Mouse (Mus musculus) right cerebral cortex, postnatal 25 days (tissue): Measurements from ENCODE around the gene Vmn1r55.
"Not testable (repeated sequence)": the region's sequence is repeated elsewhere in the genome, so short reads cannot be mapped to it uniquely, and the experiment has no call there.

Experiments
- DNase-seq: peaks from one replicate; pipeline ENCODE4 v3.0.0; 2022

Vmn1r55 gene

DNA sequence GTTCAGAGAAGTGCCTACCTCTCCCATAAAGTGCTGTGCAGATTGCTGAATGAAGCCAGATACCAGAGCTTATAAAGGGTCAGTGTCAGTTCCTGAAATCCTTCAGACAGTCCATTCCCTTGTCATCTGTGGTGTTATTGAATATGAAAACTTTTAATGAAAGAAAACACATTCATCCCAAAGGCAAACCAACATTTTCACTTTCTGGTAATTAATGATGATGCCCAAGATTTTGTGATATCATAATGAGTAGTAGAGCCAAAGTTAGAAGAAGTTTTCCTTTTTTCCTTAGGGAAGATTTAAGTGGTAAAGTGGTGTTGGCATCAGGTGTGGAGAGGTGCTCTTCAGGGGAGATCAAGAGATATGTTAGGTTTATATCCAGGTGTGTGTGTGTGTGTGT lies at the start of gene Vmn1r55:
Gene Vmn1r55, minus strand, starts transcription at position 101 of the 400 bp plus-strand sequence.
- not testable (repeated sequence) for DNase-seq

DNA sequence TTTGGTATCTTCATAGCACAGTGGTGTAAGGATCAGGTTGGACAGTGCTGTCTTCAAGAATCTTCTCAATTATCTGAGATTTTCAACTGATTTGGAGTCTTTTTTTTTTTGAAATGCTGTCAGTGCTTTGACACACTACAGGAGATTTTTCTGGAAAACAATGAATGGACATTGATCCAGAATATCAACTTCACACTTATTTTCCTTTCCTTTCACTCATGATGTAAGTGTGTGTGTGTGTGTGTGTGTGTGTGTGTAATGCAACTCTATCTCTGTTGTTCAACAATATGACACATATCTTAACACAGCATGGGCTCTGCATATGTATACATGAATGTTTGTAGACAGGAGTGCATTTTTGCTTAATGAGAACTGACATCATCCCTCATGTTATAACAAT lies 47.2 kb upstream of the Vmn1r55 start, which contains the start of gene Vmn1r56:
Gene Vmn1r56, minus strand, starts transcription at position 101 of the 400 bp plus-strand sequence.
- DNase-seq: not testable (repeated sequence)

DNA sequence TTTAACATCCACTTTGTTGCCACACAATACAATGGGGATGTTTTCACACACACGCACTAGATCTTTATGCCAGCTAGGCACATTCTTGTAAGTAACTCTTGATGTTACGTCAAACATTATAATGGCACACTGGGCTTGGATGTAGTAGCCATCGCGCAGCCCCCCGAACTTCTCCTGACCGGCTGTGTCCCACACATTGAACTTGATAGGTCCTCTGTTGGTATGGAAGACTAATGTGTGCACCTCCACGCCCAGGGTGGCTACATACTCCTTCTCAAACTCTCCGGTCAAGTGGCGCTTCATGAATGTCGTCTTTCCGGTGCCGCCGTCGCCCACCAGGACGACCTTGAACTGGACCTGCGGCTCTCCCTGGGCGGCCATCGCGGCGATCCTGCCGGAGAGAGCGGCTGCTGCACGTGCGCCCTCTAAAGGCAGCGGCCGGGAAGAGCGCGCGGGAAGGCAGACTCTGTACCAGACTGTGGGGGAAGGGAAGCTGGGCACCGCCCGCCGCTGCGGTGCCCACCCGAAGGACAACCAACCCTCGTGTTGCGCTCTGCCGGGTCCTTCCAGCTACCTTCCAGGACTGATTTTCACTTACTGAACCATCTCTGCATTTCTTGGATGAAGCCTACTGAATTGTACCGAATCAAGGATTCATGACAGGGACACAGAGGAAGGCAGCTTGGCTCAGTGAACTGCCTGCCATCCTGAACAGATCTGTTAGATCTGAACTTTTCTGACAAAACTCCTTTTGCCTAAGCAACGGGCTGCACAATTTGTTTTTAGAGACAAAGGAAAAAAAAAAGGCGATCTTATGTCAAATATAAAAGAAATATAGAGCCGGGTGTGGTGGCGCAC lies 23.7 kb downstream of the Vmn1r55 start, which contains the start of gene Rasl2-9:
Gene Rasl2-9, minus strand, starts transcription at position 402 of the 858 bp plus-strand sequence.
- peak; percentile 84 for DNase-seq

- no peak for DNase-seq
Observed at GRCm38 (mm10) chr7:5125078-5125477, 24.4 kb downstream of the Vmn1r55 start.

DNA sequence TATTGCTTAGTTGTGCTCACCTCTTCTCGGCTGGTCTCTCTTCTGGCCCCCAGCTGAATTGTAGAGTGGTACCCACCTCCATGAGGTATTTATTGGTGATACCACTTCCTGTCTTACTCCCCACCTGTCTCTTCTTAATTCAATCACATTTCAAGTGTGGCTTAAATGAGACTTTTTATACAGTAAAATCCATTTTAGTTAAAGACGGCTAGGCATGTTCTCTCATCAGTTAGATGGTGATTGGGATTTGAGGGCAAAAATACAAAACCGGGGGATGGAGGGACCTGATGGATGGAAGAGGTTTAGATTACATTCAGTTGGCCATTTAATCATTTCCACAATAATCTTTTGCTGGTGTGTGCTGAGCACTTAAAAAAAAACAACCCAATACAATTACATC lies 32.6 kb downstream of the Vmn1r55 start, which contains the start of gene Rfpl4:
Gene Rfpl4, minus strand, starts transcription at position 101 of the 400 bp plus-strand sequence.
- no peak for DNase-seq

DNA sequence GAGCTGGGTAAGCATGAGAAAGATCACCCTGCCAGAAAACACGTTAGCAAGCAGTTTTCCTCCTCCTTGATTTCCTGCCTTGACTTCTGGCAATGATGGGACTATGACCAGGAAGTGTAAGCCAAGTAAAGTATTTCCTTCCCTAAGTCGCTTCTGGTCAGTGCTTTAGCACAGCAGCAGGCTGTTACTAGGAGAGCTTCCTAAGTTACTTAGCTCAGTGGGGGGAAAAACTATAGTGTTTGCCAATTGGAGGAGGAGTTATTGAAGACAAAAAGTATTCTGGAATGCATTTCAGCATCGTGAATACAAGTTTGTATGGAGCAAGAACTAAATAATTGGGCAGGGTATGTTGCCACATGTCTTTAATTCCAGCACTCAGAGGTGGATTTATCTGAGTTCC lies 36.8 kb downstream of the Vmn1r55 start:
- no peak for DNase-seq

DNA sequence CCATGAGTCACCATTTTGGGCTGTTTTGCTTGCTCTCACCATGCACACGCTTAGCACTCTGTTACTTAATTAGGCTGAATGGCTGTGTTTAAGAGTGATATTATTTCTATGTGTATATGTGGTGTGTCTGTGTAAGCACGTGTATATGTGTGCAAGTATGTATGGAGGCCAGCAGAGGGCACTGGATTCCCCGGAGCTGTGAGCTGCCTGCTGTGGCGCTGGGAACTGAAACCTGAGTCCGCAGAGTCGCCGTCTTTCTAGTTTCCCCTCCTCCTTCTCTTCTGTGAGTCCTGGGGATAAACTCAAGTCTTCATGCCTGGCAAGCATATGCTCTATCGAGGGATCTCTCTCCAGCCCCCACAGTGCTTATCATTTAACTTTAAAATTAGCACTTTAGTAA lies 40.2 kb downstream of the Vmn1r55 start:
- no peak for DNase-seq

DNA sequence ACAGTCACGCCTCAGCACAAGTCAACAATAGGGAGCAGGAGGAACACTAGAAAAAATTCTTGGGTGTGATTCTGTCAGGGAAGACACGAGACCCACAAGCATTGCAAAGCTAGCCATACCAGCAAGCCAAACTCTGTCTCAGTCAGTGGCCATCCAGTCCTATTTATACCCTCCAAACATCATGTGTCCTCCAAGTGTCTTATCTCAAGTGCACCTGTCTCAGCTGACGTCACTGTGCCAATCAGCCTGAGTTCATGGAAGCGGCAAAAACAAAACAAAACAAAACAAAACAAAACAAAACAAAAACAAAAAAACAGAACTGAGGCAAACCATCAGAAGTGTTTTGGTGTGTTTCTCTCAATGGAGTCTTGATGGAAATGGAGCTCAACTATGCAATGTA lies 41.2 kb downstream of the Vmn1r55 start:
- no peak for DNase-seq

- DNase-seq: no peak
Observed at GRCm38 (mm10) chr7:5102564-5102963, 46.9 kb downstream of the Vmn1r55 start.

- DNase-seq: no peak
Observed at GRCm38 (mm10) chr7:5101066-5101663, 48.3 kb downstream of the Vmn1r55 start.

DNA sequence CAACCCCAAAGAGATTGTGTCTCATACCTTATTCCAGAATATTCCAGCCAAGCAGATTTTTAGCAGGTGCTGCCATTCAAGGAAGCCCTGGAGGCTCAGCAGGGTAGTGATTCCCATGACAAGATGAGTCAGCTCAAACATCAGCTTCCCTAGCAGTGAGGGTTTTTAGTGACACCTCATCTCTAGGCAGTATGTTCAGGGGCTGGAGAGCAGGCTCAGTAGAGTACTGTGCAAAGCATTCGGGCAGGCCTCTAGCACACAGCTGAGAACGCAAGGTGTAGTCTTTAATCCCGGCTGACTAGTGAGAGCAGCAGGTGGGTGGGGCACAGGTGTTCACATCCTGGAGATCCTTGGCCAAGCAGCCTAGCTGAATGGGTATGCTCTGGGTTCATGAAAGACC lies 49.7 kb downstream of the Vmn1r55 start:
- no peak for DNase-seq

DNA sequence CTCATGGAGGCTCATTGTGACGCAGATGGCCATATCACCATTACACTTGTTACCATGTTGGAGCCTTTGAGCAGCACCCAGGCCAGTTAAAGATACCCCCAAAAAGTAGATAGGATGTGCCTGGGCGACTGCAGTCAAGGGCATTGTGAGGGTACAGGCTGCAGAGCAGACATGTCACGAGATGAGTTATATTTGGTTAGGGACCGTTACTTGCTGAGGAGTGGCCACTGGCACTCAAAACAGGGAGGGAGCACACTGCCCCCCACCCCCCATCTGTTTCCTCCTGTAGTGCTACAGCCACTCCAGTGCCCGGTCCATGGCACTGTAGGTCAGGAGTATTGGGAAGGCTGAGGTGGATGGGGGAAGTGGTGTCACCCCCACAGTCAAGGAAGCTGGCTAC lies 50.7 kb downstream of the Vmn1r55 start:
- no peak for DNase-seq

DNA sequence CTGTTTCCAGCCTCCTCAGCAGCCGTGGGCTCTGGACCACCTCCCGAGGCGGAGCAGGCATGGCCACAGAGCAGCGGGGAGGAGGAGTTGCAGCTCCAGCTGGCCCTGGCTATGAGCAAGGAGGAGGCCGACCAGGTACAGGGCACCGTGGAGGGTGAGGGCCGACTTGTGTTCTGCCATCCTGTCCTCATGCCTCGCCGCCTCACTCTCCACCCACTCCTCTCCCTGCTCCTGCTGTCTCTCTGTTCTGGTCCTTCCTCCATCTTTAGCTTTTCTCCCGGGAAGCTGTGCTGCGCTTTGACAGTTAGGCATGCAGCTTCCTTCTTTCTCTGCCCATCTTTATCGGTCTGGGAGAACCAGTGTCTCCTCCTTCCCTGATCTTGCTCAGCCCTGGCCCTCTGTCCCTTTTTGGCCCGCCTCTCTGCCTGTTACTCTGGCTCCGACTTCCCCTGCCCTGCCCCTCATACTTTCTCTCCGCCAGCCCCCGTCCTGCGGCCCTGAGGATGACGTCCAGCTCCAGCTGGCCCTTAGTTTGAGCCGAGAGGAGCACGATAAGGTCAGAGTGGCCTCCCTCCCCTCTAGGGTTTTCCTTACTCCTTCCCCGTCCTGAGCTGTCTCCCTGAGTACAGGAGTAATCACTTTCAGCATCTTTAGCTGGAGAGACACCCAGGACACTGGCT lies 56.5 kb downstream of the Vmn1r55 start:
- DNase-seq: no peak

DNA sequence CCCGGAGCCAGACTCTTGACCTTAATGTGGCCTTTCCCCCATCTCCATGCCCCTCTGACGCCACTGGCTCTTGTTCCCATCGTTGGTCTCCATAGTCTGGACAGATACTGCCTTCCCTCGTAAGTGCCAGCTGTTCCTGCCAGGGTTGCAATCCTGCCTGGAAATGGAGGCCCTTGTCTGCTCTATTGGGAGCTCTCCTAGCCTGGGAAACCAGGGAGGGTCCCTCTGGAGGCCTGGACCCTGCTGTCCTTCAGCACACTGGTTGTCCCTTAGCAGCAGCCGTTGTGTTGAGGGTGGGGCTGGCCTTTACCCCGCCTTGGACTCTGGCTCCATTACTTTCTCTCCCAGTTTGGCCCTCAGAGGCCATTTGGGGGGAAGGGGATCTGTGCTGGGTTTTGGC lies 57.1 kb downstream of the Vmn1r55 start:
- no peak for DNase-seq

DNA sequence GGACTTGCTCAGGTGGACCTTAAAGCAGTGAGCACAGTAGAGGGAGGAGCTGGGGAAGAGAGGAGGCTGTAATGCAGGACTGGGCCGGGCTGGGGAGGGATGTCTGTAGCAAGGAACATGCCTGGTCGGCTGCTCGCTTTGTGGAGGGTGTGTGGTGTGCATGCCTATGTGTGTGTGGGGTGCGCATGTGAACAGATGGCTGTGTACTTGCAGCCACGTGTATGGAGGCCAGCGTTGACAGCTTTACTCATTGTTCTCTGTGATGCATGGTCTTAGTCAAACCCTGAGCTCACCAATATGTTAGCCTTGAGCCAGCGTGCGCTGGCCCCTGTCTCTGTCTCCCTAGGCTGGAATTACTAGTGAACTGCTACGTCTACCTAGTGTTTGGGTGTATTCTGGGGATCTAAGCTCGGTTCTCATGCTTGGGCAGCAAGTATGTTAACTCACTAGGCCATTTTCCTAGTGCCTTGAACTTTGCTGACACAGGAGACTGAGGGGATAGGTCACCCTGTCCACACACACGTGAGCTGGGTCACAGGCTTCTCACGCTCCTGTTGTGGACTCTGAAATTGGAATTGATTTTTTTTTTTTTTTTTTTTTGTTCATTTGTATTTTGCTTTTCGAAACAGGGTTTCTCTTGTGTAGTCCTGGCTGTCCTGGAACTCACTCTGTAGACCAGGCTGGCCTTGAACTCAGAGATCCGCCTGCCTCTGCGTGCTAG lies 58.3 kb downstream of the Vmn1r55 start:
- DNase-seq: peak; percentile 42

DNA sequence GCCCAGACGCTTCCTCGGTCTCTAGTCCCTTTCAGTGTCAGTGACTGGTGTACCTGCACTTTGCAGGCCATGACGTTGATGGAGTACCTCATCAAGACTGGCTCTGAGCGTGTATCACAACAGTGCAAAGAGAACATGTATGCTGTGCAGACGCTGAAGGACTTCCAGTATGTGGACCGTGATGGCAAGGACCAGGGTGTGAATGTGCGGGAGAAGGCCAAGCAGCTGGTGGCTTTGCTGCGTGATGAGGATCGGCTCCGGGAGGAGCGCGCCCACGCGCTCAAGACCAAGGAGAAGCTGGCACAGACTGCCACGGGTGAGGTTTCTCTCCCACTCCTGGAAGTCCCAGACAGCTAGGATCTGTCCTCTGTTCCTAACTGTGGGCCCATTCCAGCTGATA lies 59.6 kb downstream of the Vmn1r55 start:
- peak; percentile 44 for DNase-seq

DNA sequence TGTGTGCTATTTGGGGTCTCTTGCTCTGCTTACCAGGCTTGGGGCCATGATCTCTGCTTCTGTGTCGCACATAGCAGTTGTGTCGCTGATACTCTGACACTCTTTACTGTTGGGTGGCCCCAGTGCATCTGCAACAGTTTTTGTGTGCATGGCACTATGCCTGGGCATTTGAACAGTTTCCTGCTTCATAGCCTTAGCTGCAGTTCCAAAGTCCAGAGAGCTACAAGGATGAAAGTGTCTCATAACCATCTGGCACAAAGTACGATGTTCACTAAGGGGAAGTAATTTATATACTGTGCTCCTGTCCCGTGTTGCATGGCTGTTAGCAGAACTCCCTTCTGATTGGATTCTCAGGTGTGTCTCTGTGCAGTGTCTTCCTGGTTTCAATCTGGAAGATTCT lies 61.6 kb downstream of the Vmn1r55 start:
- no peak for DNase-seq

- DNase-seq: no peak
Observed at GRCm38 (mm10) chr7:5086921-5087440, 62.5 kb downstream of the Vmn1r55 start.

DNA sequence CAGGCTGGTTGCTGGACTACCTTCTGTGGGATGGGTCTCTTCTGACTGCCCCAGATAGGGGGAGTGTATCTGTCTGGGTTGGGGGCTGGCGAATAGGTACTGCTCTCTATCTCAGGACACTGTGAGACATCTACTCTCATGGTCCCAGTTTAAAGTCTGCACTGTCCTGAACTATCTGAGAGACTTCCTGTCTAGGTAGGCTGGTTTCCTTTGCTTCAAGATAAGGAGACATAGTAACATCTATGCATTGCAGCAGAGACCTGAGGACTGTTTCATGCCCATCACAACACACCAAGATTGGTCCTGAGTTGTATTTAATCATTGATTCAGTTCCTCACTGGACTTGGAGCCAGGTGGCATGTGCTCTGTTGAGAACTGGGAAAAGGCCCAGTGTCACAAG lies 64.0 kb downstream of the Vmn1r55 start:
- no peak for DNase-seq

- DNase-seq: no peak
Observed at GRCm38 (mm10) chr7:5083325-5084105, 66.0 kb downstream of the Vmn1r55 start.

GRCm38 (mm10) chr7:5081939-5082338 lies 67.5 kb downstream of the Vmn1r55 start:
- DNase-seq: no peak

GRCm38 (mm10) chr7:5081241-5081640 lies 68.2 kb downstream of the Vmn1r55 start:
- no peak for DNase-seq
